Mouse (Mus musculus): ENCODE results near the gene Fam110a.
"Not testable (repeated sequence)": the region's sequence is repeated elsewhere in the genome, so short reads cannot be mapped to it uniquely, and the experiment has no call there.

Fam110a gene

DNA sequence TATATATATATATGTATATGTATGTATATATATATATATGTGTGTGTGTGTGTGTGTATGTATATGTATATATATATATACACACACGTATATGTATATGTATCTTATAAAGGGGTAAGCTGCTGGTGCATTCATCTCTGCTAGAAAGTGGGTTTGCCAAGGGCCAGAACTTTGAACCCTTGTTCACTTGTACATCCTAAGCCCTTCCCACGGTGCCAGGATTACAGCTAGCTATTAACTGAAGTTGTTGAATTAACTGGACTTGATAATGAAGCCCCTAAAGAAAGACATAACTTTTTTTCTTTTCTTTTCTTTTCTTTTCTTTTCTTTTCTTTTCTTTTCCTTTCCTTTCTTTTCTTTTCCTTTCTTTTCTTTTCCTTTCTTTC lies 17.2 kb upstream of the Fam110a start:
- not testable (repeated sequence) for DNase-seq

- DNase-seq: peak; percentile 82 to 90
Measured at GRCm38 (mm10) chr2:151996229-151997189, 16.5 kb upstream of the Fam110a start, which contains the start of gene Slc52a3. Gene Slc52a3, plus strand, starts transcription at chr2:151996511.

GRCm38 (mm10) chr2:151994350-151995122 lies 14.5 kb upstream of the Fam110a start:
- peak; percentile 78 to 86 for DNase-seq

- no peak for DNase-seq
Measured at GRCm38 (mm10) chr2:151991446-151991845, 11.4 kb upstream of the Fam110a start.

- DNase-seq: peak; percentile 57 to 68
Measured at GRCm38 (mm10) chr2:151990985-151991394, 11.0 kb upstream of the Fam110a start.

DNA sequence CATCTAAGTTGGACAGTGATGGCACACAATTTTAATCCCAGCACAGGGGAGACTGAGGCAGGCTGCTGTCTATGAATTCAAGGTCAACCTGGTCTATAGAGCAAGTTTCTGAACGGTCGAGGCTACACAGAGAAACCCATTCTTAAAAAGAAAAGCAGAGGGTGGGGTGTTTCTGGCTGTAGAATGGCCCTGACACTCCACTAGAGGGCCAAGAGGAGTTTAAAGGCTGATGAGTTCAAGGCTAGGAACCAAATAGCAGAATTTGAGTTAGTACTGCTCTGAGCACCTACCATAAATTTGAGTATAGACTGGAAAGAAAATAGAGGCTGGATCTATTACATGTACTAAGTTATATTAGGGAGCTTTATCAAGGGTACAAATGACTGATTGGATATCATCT lies 9.0 kb upstream of the Fam110a start:
- DNase-seq: no peak

DNA sequence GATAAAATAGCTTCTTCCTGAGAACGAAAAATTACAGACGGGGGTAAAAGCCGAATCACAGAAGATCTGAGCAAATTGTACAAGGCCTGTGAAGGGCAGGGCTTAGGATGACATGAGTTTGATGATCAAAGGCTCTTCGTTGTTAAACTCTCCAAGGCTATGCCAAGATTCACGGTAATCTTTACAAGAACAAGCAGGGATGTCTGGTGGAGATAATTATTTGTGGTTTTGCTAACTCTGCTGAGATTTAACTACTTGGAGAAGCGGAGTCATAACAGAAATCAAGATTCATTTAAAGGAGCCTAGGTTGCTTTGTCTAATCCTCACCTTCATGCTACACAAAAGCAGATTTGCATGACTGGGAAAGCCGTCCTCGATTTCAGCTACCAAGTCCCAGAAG lies 6.9 kb upstream of the Fam110a start:
- no peak for DNase-seq

DNA sequence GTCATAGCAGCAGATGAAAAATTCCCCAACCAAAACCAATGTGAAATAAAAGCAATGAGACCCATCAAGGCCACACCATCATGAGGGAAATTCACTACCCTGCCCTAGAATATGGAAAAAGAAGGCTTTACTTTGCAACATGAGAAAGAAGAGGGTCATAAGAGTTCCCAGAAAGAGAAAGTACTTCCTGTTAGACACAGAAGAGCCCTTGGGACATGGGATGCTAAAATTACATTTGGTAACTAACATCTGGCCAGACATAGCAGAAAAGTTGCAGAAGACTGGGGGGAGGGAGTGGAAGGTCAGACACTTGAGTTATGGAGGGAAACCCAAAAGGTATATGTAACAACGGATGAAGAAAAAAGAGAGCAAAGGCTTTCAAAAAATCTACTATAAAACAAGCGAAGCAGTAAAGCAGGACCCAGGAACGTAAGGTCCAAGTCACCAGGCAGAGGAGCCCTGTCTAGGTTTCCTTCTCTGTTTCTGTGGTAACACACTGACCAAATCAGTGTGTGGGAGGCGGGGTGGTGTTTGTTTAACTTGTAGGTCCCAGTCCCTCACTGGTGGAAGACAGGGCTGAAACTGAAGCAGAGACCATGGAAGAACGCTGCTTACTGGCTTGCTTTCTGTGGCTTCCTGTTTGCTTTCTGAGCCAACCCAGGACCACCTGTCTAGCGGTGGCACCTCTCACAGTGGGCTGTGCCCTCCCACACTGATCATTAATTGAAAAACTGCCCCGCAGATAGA lies 5.6 kb upstream of the Fam110a start:
- DNase-seq: no peak

GRCm38 (mm10) chr2:151984019-151984418 lies 4.0 kb upstream of the Fam110a start:
- no peak for DNase-seq

DNA sequence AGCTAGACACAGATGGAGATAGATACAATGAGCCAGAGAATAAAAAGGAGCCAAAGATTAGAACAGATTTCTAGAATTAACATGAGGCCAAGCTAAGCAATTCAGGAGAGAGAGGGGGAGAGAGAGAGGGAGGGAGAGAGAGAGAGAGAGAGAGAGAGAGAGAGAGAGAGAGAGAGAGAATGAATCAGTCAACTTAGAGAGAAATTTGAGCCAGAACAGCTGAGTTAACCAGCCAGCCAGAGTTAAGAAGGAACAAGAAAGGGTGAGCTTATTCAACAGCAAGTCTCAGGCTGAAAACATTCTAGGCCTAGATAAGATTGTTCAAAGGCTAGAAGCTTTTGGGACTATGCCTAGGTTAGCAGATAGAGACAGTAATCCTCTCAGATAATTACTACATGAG lies 2.5 kb upstream of the Fam110a start:
- no peak for DNase-seq

- no peak for DNase-seq
Measured at GRCm38 (mm10) chr2:151981268-151981667, 1.2 kb upstream of the Fam110a start.

DNA sequence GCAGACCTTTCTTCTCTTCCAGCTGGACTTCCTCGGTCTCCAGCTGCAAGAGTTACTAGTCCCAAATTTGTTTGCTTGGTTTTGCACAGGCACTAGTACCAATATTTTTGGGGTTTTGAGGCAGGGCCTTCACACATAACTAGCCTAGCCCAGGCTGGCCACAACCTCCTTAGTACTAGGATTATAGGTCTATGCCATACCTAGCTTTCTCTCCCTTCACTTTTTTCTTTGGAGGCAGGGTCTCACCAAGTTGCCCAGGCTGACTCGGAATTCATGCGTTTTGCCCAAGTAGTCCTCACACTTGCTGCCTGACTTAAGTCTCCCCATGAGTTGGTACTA lies 305 bp upstream of the Fam110a start:
- no peak for DNase-seq

GRCm38 (mm10) chr2:151978494-151978893 lies 1.5 kb downstream of the Fam110a start:
- DNase-seq: no peak

- DNase-seq: peak; percentile 80 to 85
Measured at GRCm38 (mm10) chr2:151977689-151978440, 2.2 kb downstream of the Fam110a start.

DNA sequence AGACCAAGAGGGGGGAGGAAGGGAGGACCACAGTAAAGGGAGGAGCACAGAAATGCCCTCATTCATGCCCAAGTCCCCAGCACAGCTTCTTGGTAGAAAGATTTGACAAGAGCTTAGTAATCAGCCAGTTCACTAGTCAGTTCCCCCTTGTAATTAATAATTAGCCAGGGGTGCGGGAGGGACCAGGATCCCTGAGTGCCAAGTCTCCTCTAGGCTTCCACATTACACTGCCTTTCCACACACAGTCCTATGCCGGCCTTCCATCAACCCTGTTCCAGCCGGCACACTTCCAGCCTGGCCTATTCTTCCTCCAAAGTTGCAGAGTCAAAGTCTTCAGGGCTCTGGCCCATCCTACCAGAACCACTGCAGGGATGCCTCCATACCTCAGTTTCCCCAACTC lies 4.0 kb downstream of the Fam110a start:
- no peak for DNase-seq

DNA sequence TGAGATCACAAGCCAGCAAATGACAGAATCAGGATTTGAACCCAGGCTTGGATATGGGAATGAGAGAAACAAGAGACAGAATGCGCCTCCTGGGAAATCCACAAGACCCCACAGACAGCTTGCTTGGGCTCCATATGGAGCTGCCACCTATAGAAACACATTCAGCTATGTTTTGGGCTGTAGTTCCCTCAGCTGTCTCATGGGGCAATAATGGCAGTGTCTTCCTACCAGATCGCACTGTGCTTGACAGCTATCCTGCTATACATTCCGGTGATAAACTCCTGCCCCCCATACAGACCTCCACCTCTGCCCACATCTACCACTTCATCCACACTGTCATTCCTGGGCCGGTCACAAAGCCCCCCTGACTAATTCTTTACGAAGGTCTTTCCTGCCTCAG lies 4.7 kb downstream of the Fam110a start:
- DNase-seq: no peak

GRCm38 (mm10) chr2:151973595-151974562 lies 6.1 kb downstream of the Fam110a start:
- peak; percentile 55 to 68 for DNase-seq

DNA sequence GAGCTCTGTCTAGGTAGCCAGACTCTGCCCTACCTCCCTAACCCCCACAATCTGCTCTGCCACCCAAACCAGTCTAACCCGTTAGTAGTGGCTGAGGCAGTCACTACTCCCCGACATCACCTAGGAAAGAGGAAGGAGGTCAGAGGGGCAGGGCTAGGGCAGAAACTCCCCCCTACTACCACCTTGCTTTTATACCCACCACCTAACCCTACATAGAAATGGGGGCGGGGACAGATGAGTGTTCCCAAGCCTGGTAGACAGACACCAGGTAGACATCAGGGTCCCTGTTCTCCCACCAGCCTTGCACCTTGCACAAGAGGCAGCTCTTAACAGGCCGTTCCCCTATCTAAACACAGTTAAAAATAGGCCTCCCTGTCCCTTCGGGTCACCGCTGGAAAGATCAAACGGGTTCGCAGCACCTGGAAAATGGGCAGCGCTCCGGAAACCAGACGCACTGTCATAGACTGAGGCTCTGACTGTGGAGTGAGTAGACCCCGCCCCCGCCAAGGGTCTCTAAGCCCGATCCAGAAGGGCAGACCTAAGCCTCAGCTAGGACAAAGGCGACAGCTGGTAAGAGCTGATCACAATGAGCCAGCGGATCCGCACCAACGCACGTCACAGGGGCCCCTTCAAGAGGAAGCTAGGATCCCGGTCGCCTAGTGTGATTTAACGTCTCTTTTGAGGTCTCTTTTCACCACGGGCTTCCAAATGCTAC lies 7.0 kb downstream of the Fam110a start:
- no peak for DNase-seq

DNA sequence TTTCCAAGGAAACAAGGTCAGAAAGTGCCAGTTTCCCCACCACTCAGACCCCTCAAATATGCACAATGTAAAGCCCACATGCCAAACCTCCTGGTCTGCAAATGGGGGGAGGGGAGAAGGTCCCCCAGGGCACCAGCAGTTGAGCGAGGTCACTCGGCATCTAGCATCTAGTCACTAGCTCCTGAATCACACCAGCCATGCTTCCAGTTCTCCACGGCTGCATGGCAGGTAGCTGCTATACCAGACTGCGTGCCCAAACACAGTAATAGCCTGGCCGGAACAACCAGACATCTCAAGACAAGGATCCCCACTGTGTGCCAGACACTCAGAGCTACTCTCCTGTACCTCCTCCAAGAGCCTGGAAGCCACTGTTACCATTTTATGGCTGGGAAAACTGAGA lies 8.3 kb downstream of the Fam110a start:
- DNase-seq: no peak

Data from cerebellum, postnatal 25 days (tissue).